In the genomic region with DNA sequence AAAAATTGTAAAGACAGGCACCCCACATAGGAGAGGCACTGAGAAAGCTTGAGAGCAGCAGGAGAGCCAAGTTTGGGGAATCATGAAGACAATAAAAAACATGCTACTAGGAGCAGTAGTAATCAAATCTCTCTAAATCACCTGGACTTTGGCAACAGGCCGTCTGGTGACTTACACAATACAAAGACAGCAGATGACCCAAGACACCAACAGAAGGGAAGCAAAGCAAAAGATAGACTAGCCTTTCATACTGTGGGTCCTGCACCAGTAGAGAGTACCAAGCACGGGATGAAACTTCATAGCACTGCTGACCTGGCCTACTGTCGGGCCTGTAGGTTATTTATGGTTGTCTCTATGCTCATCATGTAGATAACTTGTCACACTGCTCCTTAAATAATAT, we compare ENCODE assay signal across 10 mouse cellular contexts. TPM values are rescaled to one million over a fixed set of nuclear protein-coding genes. Genes with fewer than 3 reads are reported as not detected.
DNase-seq lines count a peak whose midpoint lies in the region; ATAC-seq and TF ChIP-seq lines count a peak whose summit lies in the region.
"Had no signal": no experiment of that assay in that cellular context is flagged by ENCODE, and none has a peak within 500 bp of the region (broad histone marks: within the 10 kb centered on the region; RNA-seq: fewer than 3 reads in every experiment).

No protein-coding gene starts in this region.

- intact Hi-C loops in heart, adult 2 months (cut with DNase I), result loop anchor here (10.0 kb wide), 2 partner anchors 385 to 745 kb away; a partner anchor contains a TSS

- 70% methylated on average over 3 of the region's 3 CpGs for WGBS in heart, embryonic 11.5 days (ENCODE audit: insufficient replicate concordance)
- WGBS in heart, adult 2 months, result 35% methylated on average over 3 of the region's 3 CpGs
- 55% methylated on average over 3 of the region's 3 CpGs for WGBS in lung, embryonic 15.5 days
- 52% methylated on average over 3 of the region's 3 CpGs for WGBS in lung, postnatal 0 days
- WGBS in hindbrain, embryonic 14.5 days, result 75% methylated on average over 3 of the region's 3 CpGs
- 51% methylated on average over 3 of the region's 3 CpGs for WGBS in liver, postnatal 0 days (ENCODE audit: insufficient replicate concordance)

- no peak overlapping the region for H3K27ac ChIP-seq in heart, embryonic 11.5 days (ENCODE audit: low read depth, low read length)
- H3K27ac ChIP-seq in heart, adult 2 months, result no peak overlapping the region
- H3K27ac ChIP-seq in lung, embryonic 15.5 days, result no peak overlapping the region
- H3K27ac ChIP-seq in lung, postnatal 0 days (ENCODE audit: low read length), result no peak overlapping the region
- no peak overlapping the region for H3K27ac ChIP-seq in hindbrain, embryonic 14.5 days
- no peak overlapping the region for H3K27ac ChIP-seq in liver, postnatal 0 days (ENCODE audit: low read depth)

- H3K9me3 ChIP-seq in heart, embryonic 11.5 days (replicated peaks; ENCODE audit: control insufficient read depth, low read length), result no peaks in the 10 kb centered on the region
- H3K9me3 ChIP-seq in lung, embryonic 15.5 days, result no peaks in the 10 kb centered on the region
- no peaks in the 10 kb centered on the region for H3K9me3 ChIP-seq in lung, postnatal 0 days (ENCODE audit: low read length)
- no peaks in the 10 kb centered on the region for H3K9me3 ChIP-seq in hindbrain, embryonic 14.5 days (ENCODE audit: control insufficient read depth, low read length)
- H3K9me3 ChIP-seq in liver, postnatal 0 days (ENCODE audit: low read length), result no peaks in the 10 kb centered on the region

- peaks cover 40% of the 10 kb centered on the region for H3K4me1 ChIP-seq in heart, embryonic 11.5 days (ENCODE audit: control insufficient read depth, insufficient read depth, low read length)
- peaks cover 10% of the 10 kb centered on the region for H3K4me1 ChIP-seq in heart, adult 2 months (ENCODE audit: control insufficient read depth, insufficient read depth, low read length)
- H3K4me1 ChIP-seq in lung, embryonic 15.5 days, result peaks cover 48% of the 10 kb centered on the region
- H3K4me1 ChIP-seq in lung, postnatal 0 days (ENCODE audit: insufficient read depth, low read depth, low read length), result peaks cover 5% of the 10 kb centered on the region; the same call in 1 of the 2 replicates
- peaks cover 37% of the 10 kb centered on the region for H3K4me1 ChIP-seq in hindbrain, embryonic 14.5 days (replicated peaks; ENCODE audit: control insufficient read depth, insufficient read depth, low read length)
- H3K4me1 ChIP-seq in liver, postnatal 0 days (ENCODE audit: insufficient read depth), result peaks cover 29% of the 10 kb centered on the region

- no peak for TF ChIP-seq CTCF in heart, adult 2 months (IDR thresholded peaks at IDR 0.05)
- TF ChIP-seq CTCF in lung, postnatal 0 days (IDR thresholded peaks at IDR 0.05), result no peak
- no peak for TF ChIP-seq CTCF in liver, postnatal 0 days (IDR thresholded peaks at IDR 0.05; ENCODE audit: low read depth)

- no peaks in the 10 kb centered on the region for H3K27me3 ChIP-seq in heart, embryonic 11.5 days (ENCODE audit: control insufficient read depth, insufficient read depth, low read length)
- no peaks in the 10 kb centered on the region for H3K27me3 ChIP-seq in heart, adult 2 months (ENCODE audit: control insufficient read depth, insufficient read depth, low read length)
- no peaks in the 10 kb centered on the region for H3K27me3 ChIP-seq in lung, embryonic 15.5 days
- no peaks in the 10 kb centered on the region for H3K27me3 ChIP-seq in lung, postnatal 0 days (replicated peaks; ENCODE audit: insufficient read depth, low read length)
- H3K27me3 ChIP-seq in hindbrain, embryonic 14.5 days (ENCODE audit: control insufficient read depth, insufficient read depth, low read length), result no peaks in the 10 kb centered on the region
- H3K27me3 ChIP-seq in liver, postnatal 0 days (ENCODE audit: insufficient read depth, low read length), result no peaks in the 10 kb centered on the region

- H3K4me2 ChIP-seq in heart, embryonic 11.5 days, result peak overlapping the region; percentile 37
- peak overlapping the region; percentile 19; the same call in 1 of the 2 replicates for H3K4me2 ChIP-seq in lung, embryonic 15.5 days
- H3K4me2 ChIP-seq in lung, postnatal 0 days (replicated peaks; ENCODE audit: low read depth, low read length), result no peak overlapping the region
- H3K4me2 ChIP-seq in hindbrain, embryonic 14.5 days (replicated peaks), result 0 out of 2 replicates have a peak overlapping the region, but pooled peaks have one; percentile 1
- H3K4me2 ChIP-seq in liver, postnatal 0 days (ENCODE audit: low read depth, low read length), result peak overlapping the region; percentile 15; the same call in 1 of the 2 replicates
- H3K4me2 ChIP-seq: midbrain, embryonic 11.5 days had no signal

- no peak overlapping the region for H3K4me3 ChIP-seq in heart, embryonic 11.5 days (ENCODE audit: low read depth, low read length)
- no peak overlapping the region for H3K4me3 ChIP-seq in heart, adult 2 months
- no peak overlapping the region for H3K4me3 ChIP-seq in lung, embryonic 15.5 days
- no peak overlapping the region for H3K4me3 ChIP-seq in lung, postnatal 0 days (ENCODE audit: low read depth, low read length)
- no peak overlapping the region for H3K4me3 ChIP-seq in hindbrain, embryonic 14.5 days (replicated peaks; ENCODE audit: low read length)
- no peak overlapping the region for H3K4me3 ChIP-seq in liver, postnatal 0 days (ENCODE audit: low read depth, low read length)

- DNase-seq in heart, adult 2 months, result no peak
- DNase-seq in lung, postnatal 0 days (ENCODE audit: low spot score), result no peak
- no peak for DNase-seq in hindbrain, embryonic 14.5 days (ENCODE audit: low spot score)
- no peak for DNase-seq in liver, postnatal 0 days
- DNase-seq in urinary bladder, postnatal 14 days (ENCODE audit: low spot score), result no peak
- DNase-seq in layer of hippocampus, adult 9-10 months (ENCODE audit: low spot score), result no peak
- DNase-seq: layer of hippocampus, postnatal 36 days had no signal

- H3K79me2 ChIP-seq in heart, adult 2 months (replicated peaks; ENCODE audit: control insufficient read depth, insufficient read depth, low read length), result peaks cover 3% of the 10 kb centered on the region

- no peak for ATAC-seq in heart, embryonic 11.5 days (replicated peaks; ENCODE audit: insufficient number of reproducible peaks, low FRiP score, low TSS enrichment)
- no peak for ATAC-seq in lung, embryonic 15.5 days (ENCODE audit: borderline replicate concordance, extremely low read depth, low FRiP score, low TSS enrichment)
- ATAC-seq in lung, postnatal 0 days, result no peak
- no peak for ATAC-seq in hindbrain, embryonic 14.5 days (ENCODE audit: low FRiP score)
- ATAC-seq in liver, postnatal 0 days, result no peak

- no peak for TF ChIP-seq EP300 in heart, adult 2 months (IDR thresholded peaks at IDR 0.05; ENCODE audit: insufficient read depth, low read depth, low read length)
- no peak for TF ChIP-seq EP300 in lung, postnatal 0 days (IDR thresholded peaks at IDR 0.05)
- no peak for TF ChIP-seq EP300 in liver, postnatal 0 days (IDR thresholded peaks at IDR 0.05; ENCODE audit: low read depth)

- H3K9ac ChIP-seq in heart, embryonic 11.5 days (ENCODE audit: low read depth, low read length), result no peak overlapping the region
- no peak overlapping the region for H3K9ac ChIP-seq in heart, adult 2 months (ENCODE audit: low read depth, low read length)
- H3K9ac ChIP-seq in lung, embryonic 15.5 days, result no peak overlapping the region
- H3K9ac ChIP-seq in lung, postnatal 0 days (replicated peaks; ENCODE audit: low read depth), result no peak overlapping the region
- H3K9ac ChIP-seq in hindbrain, embryonic 14.5 days, result no peak overlapping the region
- no peak overlapping the region for H3K9ac ChIP-seq in liver, postnatal 0 days (replicated peaks)

- no peak for TF ChIP-seq POLR2A in heart, adult 2 months (IDR thresholded peaks at IDR 0.05; ENCODE audit: insufficient read depth, low read depth, low read length)

- H3K36me3 ChIP-seq in heart, embryonic 11.5 days (ENCODE audit: control insufficient read depth, insufficient read depth, low read length), result peaks cover 53% of the 10 kb centered on the region
- H3K36me3 ChIP-seq in heart, adult 2 months (ENCODE audit: control insufficient read depth, insufficient read depth, low read length), result peaks cover 58% of the 10 kb centered on the region
- H3K36me3 ChIP-seq in lung, embryonic 15.5 days, result peaks cover 67% of the 10 kb centered on the region
- H3K36me3 ChIP-seq in lung, postnatal 0 days (ENCODE audit: insufficient read depth, low read length), result peaks cover 35% of the 10 kb centered on the region
- H3K36me3 ChIP-seq in hindbrain, embryonic 14.5 days (replicated peaks; ENCODE audit: control insufficient read depth, insufficient read depth), result peaks cover 80% of the 10 kb centered on the region
- peaks cover 71% of the 10 kb centered on the region for H3K36me3 ChIP-seq in liver, postnatal 0 days (replicated peaks; ENCODE audit: insufficient read depth, low read length)

RNA-seq across cellular contexts. Expression of a gene that starts 5.1 kb away (rescaled TPM):
- polyA plus RNA-seq in heart, embryonic 11.5 days (2014; fragmentation: Nextera tagmentation; extraction: Ambion mirVana), result 488 and 548 TPM in 2 replicates
- total RNA-seq in heart, adult 2 months (2021), result 100 to 1,000 TPM; 374 to 483 TPM
- polyA plus RNA-seq in heart, adult 2 months (2012; rRNA removed), result 44.4 and 127 TPM in 2 replicates
- polyA plus RNA-seq in lung, embryonic 15.5 days (2015; fragmentation: Nextera tagmentation; extraction: Ambion mirVana), result 767 and 820 TPM in 2 replicates
- 283 and 342 TPM in 2 replicates for polyA plus RNA-seq in lung, postnatal 0 days (2015; fragmentation: Nextera tagmentation; extraction: Ambion mirVana)
- polyA plus RNA-seq in hindbrain, embryonic 14.5 days (2014; fragmentation: Nextera tagmentation; extraction: Ambion mirVana), result 252 and 279 TPM in 2 replicates
- 228 and 252 TPM in 2 replicates for polyA plus RNA-seq in liver, postnatal 0 days (2015; fragmentation: Nextera tagmentation; extraction: Ambion mirVana)

RNA-seq across cellular contexts. Expression of a gene that starts 5.4 kb away (rescaled TPM):
- 1.6 and 2.7 TPM in 2 replicates for polyA plus RNA-seq in heart, embryonic 11.5 days (2014; fragmentation: Nextera tagmentation; extraction: Ambion mirVana)
- total RNA-seq in heart, adult 2 months (2021), result 1 to 10 TPM; 2.1 to 2.2 TPM
- 1.2 and 2.1 TPM in 2 replicates for polyA plus RNA-seq in heart, adult 2 months (2012; rRNA removed)
- 1.2 and 1.6 TPM in 2 replicates for polyA plus RNA-seq in lung, embryonic 15.5 days (2015; fragmentation: Nextera tagmentation; extraction: Ambion mirVana)
- 0.67 and 1.0 TPM in 2 replicates for polyA plus RNA-seq in lung, postnatal 0 days (2015; fragmentation: Nextera tagmentation; extraction: Ambion mirVana)
- polyA plus RNA-seq in hindbrain, embryonic 14.5 days (2014; fragmentation: Nextera tagmentation; extraction: Ambion mirVana), result 0.82 and 2.5 TPM in 2 replicates
- 0.30 and 0.35 TPM in 2 replicates for polyA plus RNA-seq in liver, postnatal 0 days (2015; fragmentation: Nextera tagmentation; extraction: Ambion mirVana)
